ENCODE assay signal across 13 mouse cellular contexts in genomic region chr16:32688770-32689169, GRCm38 (mm10). TPM values are rescaled to one million over a fixed set of nuclear protein-coding genes. Genes with fewer than 3 reads are reported as not detected.
A peak's percentile ranks its signal among the peaks of the same experiment; 100 is the strongest.
DNase-seq lines count a peak whose midpoint lies in the region; ATAC-seq lines count a peak whose summit lies in the region.
"Had no signal": no experiment of that assay in that cellular context is flagged by ENCODE, and none has a peak within 500 bp of the region (broad histone marks: within the 10 kb centered on the region; RNA-seq: fewer than 3 reads in every experiment).

No protein-coding gene starts in this region.

- no peaks in the 10 kb centered on the region for H3K9me3 ChIP-seq in lung, embryonic 16.5 days (ENCODE audit: control insufficient read depth, low read length)
- H3K9me3 ChIP-seq: embryonic facial prominence, embryonic 13.5 days; G1E; limb, embryonic 15.5 days had no signal

- H3K4me3 ChIP-seq in lung, embryonic 16.5 days (ENCODE audit: low read length), result no peak overlapping the region
- H3K4me3 ChIP-seq: embryonic facial prominence, embryonic 13.5 days; limb, embryonic 15.5 days had no signal

- no peaks in the 10 kb centered on the region for H3K27me3 ChIP-seq in lung, embryonic 16.5 days (ENCODE audit: control insufficient read depth, insufficient read depth, low read depth, low read length)
- H3K27me3 ChIP-seq: embryonic facial prominence, embryonic 13.5 days; limb, embryonic 15.5 days had no signal

- no peak overlapping the region for H3K4me2 ChIP-seq in lung, embryonic 16.5 days (ENCODE audit: low read depth, low read length)
- H3K4me2 ChIP-seq: embryonic facial prominence, embryonic 13.5 days; limb, embryonic 15.5 days; midbrain, embryonic 11.5 days had no signal

- H3K4me1 ChIP-seq in lung, embryonic 16.5 days (replicated peaks; ENCODE audit: control insufficient read depth, insufficient read depth, low read length), result no peaks in the 10 kb centered on the region
- H3K4me1 ChIP-seq: limb, embryonic 15.5 days had no signal

- no peak for DNase-seq in lung, postnatal 4 days
- DNase-seq in c-Kit-positive CD71-positive TER-119-positive erythroid progenitor cells, embryonic 14.5 days (ENCODE audit: low spot score), result peak; percentile 45
- peak; percentile 29 for DNase-seq in layer of hippocampus, adult 9-10 months (ENCODE audit: low spot score)
- DNase-seq in telencephalon, adult 2 months (ENCODE audit: low read depth, low spot score), result peak; percentile 50
- DNase-seq in cerebellum, adult 8-10 months, result no peak
- DNase-seq in kidney, adult 18-20 months, result no peak
- DNase-seq: kidney, adult 11 months had no signal

- no peak overlapping the region for H3K9ac ChIP-seq in lung, embryonic 16.5 days (ENCODE audit: low read length)
- H3K9ac ChIP-seq: embryonic facial prominence, embryonic 13.5 days; limb, embryonic 15.5 days had no signal

- no peaks in the 10 kb centered on the region for H3K36me3 ChIP-seq in lung, embryonic 16.5 days (ENCODE audit: control insufficient read depth, insufficient read depth, low read length)
- H3K36me3 ChIP-seq: embryonic facial prominence, embryonic 13.5 days; G1E; limb, embryonic 15.5 days had no signal

- 0 out of 2 replicates have a peak, but pooled peaks have one; percentile 28 for ATAC-seq in lung, embryonic 16.5 days (ENCODE audit: low read depth)

- WGBS in lung, embryonic 16.5 days, result 39% methylated on average over 4 of the region's 4 CpGs

- no peak overlapping the region for H3K27ac ChIP-seq in lung, embryonic 16.5 days (ENCODE audit: low read length)
- H3K27ac ChIP-seq: embryonic facial prominence, embryonic 13.5 days; limb, embryonic 15.5 days had no signal

RNA-seq across cellular contexts. Expression of gene Tnk2, which starts 45.1 kb away (rescaled TPM):
- polyA plus RNA-seq in lung, embryonic 16.5 days (2015; fragmentation: Nextera tagmentation; extraction: Ambion mirVana), result 15.4 and 18.0 TPM in 2 replicates

RNA-seq across cellular contexts. Expression of gene Muc4, which starts 46.9 kb away (rescaled TPM):
- 1.6 and 3.4 TPM in 2 replicates for polyA plus RNA-seq in lung, embryonic 16.5 days (2015; fragmentation: Nextera tagmentation; extraction: Ambion mirVana)
- polyA plus RNA-seq: G1E; heart, postnatal 0 days; limb, embryonic 15.5 days had no signal

Comparison
In these comparisons a context has a peak if more than half of its experiments do, and no peak if none do; other contexts are left out.
1. DNase-seq: peak in c-Kit-positive CD71-positive TER-119-positive erythroid progenitor cells, embryonic 14.5 days (single experiment), layer of hippocampus, adult 9-10 months (single experiment) and telencephalon, adult 2 months (single experiment); none in lung, postnatal 4 days (0 of 2), cerebellum, adult 8-10 months (single experiment) and kidney, adult 18-20 months (single experiment).